Mouse (Mus musculus) brain, adult 2 months (tissue): Measurements from ENCODE around the gene Tom1l2.

Source experiments
- DNase-seq: peaks from one replicate; pipeline ENCODE4 v3.0.0; 2011; ENCODE audit warnings: low read depth, low spot score

Tom1l2 gene

DNA sequence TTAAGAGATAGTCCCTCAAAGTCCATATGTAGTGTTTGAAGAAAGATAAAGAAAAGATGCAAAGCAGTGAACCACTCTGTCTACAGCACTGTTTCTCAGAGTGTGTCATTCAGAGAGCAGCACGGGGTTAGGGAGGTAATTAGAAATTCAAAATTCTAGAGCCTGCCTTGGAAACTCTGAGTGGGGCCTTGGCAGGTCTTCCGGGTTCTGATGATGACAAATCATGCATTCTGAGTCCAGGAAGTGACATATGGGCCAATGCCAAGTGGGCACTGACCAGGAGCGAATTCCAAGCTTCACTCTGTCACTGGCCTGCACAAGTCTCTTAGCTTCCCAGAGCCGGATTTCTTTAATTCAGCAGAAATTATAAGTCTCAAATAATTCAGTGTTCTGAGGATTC lies 6.2 kb downstream of the Tom1l2 start:
- peak; percentile 93 for DNase-seq

DNA sequence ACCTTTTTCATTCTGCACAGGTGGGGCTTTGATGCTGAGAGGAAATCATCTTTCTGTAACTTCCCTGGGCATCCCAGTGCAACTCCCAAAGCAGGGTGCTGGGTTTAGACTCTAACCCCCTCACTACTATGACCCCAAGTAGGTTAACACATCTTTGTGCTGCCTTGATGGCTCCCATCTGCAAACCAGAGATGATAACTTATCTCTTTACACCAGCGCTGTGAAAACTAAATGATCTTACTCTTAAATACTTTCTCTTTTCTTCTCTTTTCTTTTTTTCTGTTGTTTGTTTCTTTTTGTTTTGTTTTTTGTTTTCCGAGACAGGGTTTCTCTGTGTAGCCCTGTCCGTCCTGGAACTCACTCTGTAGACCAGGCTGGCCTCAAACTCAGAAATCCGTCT lies 6.8 kb downstream of the Tom1l2 start:
- no peak for DNase-seq

- peak; percentile 25 for DNase-seq
These were observed 13.3 kb downstream of the Tom1l2 start for GRCm38 (mm10) chr11:60339361-60339760.

GRCm38 (mm10) chr11:60338291-60338690 lies 14.4 kb downstream of the Tom1l2 start:
- peak; percentile 47 for DNase-seq

DNA sequence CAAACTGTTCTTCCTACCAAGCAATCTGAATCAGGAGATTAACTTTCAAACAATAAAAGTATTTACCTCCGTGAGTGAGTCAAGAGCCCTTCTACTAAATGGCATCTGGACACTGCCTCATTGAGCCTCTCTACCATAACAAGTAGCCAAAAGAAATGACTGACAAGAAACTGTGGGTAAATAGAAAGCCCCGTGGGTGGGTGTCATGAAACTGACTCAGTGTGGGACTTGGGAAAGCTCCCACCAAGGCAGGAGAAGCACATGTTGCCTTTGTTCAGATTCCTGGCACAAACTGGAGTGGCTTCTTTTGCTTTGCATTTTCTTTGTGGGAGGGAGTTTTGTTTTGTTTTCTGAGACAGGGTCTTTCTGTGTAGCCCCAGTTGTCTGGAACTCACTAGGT lies 16.9 kb downstream of the Tom1l2 start:
- DNase-seq: peak; percentile 65

- peak; percentile 80 for DNase-seq
These were observed 18.6 kb downstream of the Tom1l2 start for GRCm38 (mm10) chr11:60334124-60334523.

- peak; percentile 79 for DNase-seq
These were observed 19.2 kb downstream of the Tom1l2 start for GRCm38 (mm10) chr11:60333461-60333860.

GRCm38 (mm10) chr11:60330551-60330950 lies 22.2 kb downstream of the Tom1l2 start:
- no peak for DNase-seq

- no peak for DNase-seq
These were observed 29.0 kb downstream of the Tom1l2 start for GRCm38 (mm10) chr11:60323731-60324130.

DNA sequence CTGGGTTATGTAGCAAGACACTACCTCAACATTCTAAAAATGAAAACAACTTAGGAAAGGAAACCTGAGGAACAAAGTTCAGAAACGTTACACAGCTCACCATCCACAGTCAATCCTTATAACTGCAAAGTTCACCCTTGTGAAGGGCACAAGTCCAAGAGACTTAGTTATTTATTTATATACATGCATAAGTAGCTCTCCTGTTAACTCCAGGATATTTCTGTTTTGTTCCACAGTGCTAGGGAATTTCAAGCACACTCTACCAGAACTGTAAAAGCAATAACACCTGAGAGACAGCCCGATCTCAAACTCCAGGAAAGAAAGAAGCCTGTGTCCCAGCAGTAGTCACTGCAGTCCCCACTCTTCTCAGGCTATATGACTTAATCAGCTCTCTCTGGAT lies 31.3 kb downstream of the Tom1l2 start:
- DNase-seq: no peak

- DNase-seq: peak; percentile 83
These were observed 32.2 kb downstream of the Tom1l2 start for GRCm38 (mm10) chr11:60320426-60321037.

- peak; percentile 72 for DNase-seq
These were observed 33.2 kb downstream of the Tom1l2 start for GRCm38 (mm10) chr11:60319257-60320066.

GRCm38 (mm10) chr11:60318716-60319115 lies 34.0 kb downstream of the Tom1l2 start:
- peak; percentile 84 for DNase-seq

DNA sequence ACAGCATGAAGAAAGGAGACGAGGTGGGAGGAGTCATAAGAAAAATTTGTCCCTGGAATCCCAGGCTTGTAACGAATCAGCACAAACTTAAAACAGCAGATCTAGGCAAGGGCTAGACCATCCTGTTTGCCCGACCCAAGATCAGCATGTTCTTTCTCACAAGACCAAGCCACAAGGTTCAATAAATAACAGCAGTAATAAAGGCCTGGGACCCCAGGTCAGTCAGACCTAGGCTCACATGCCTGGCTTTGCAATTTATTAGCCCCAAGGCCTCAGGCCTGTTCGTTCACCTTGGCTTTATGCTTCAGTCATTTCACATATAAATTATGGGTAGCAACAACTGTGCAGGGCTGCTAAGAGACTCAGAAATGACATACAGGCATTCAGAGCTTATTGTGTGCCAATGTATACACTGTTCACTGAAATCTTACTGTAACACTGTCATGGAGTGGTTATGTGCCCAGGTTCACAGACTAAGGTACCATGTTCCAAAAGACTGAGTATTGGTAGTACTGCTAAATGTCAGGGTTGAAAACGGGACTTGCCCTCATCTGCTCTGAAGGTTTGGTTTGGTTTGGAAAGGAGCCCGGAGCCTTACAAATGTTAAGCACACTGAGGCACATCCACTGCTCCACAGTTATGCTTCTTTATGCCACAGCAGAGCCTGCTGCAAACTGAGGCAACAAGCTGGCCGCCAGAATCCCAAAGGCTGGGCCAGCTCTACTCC lies 35.2 kb downstream of the Tom1l2 start:
- DNase-seq: no peak

GRCm38 (mm10) chr11:60316883-60317282 lies 35.8 kb downstream of the Tom1l2 start:
- peak; percentile 77 for DNase-seq

- DNase-seq: peak; percentile 64
These were observed 36.5 kb downstream of the Tom1l2 start for GRCm38 (mm10) chr11:60316250-60316649.

GRCm38 (mm10) chr11:60311025-60311854 lies 41.5 kb downstream of the Tom1l2 start:
- DNase-seq: peak; percentile 95

DNA sequence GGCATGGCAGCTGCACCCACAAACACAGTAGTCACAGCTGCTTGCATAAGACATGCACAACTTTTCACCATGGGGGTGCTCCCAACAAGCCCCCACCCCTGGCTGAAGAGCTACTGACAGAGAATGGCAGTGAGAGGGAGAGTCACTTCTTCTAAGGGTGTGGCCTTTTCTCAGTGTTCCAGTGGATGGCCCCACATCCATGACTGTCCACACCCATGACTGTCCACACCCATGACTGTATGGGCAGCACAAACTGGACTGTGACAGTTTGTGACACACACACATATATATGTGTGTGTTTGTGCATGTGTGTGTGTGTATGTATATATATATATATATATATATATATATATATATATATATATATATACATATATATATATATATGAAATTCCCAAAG lies 42.8 kb downstream of the Tom1l2 start:
- DNase-seq: no peak

DNA sequence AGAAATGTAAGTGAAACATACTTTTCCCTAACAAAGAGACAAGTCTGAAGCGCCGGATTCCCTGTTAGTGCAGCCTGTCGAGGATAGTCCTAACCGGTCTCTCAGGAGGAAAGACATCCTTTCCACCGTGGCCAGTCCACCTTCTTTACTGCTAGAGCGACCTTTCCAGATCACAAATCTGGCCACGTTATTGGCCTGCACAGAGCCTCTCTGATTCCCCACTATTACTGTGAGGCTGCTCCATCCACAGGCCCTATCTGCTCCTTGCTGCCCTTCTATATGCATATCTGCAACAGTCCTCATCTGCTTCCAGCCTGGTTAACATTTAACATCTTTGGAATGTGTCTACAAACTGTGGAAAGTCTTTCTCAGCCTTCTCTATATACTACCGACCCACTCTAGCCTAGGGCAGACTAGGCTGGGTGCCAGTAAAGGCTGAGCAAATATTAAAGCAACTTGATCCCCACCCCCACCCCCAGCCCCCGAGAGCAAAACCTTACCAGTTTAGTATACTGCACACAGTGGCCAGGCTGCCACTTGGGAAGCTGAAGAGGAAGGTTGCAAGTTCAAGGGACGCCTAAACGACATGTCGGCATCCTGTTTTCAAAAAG lies 44.1 kb downstream of the Tom1l2 start:
- DNase-seq: no peak

GRCm38 (mm10) chr11:60308061-60308460 lies 44.6 kb downstream of the Tom1l2 start:
- no peak for DNase-seq

DNA sequence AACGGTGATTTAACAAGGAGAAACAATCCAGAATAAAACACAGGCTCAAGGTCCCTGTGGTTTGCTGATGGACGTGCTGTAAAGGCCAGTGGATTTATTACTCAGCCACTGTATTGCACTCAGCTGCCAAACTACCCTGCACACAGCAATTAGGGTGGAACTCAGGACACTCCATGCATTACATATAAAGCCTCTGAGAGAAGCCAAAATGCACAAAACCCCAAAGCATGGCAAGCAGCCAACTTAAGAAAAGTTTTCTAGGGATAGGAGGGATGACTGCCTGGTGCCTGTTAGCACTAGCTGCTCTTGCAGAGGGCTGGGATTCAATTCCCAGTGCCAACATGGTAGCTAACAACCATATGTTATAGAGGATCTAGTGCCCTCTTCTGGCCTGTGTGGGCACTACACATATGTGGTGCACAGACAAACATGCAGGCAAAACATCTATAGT lies 45.3 kb downstream of the Tom1l2 start:
- no peak for DNase-seq
